Mouse (Mus musculus): Measurements from ENCODE around the gene Xxylt1.

DNA sequence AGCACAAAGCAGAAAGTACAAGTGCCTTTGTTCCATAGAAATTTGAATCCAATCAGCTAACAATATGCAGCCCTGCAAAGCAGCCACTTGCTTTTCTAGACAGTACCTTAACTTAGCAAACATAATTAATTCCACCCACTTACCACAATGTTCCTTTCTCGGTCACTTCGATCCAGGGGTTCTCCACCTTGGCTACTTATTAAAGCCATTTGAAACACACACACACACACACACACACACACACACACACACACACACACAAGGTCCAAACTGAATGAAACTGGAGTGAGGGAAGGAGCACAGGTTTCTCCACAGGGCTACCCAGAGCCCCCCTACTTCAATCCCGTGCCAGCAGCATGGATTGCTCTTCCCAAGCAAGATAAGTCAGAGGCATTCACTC, 164.3 kb downstream of the Xxylt1 start:
- TF ChIP-seq CTCF (IDR thresholded peaks at IDR 0.05; ENCODE audit: extremely low read depth, insufficient read depth, low read length) (no peak), POLR2A (IDR thresholded peaks at IDR 0.05; ENCODE audit: extremely low read depth, insufficient read depth, low read length) (no peak)
